Mouse (Mus musculus) neural tube, embryonic 11.5 days (tissue): ENCODE results near the gene Hmcn2. TPM values are rescaled to one million over a fixed set of nuclear protein-coding genes. Genes with fewer than 3 reads are reported as not detected.

Experiments used
- ATAC-seq: fragments of 200-750 bp; cut with Nextera tagmentation; 2 replicates; pipeline ENCODE4 v1.8.0; 2017; ENCODE audit warnings: moderate number of reproducible peaks, mild to moderate bottlenecking, moderate TSS enrichment, moderate library complexity; ENCODE audit not compliant: insufficient read depth, low FRiP score, low TSS enrichment
- DNase-seq: peaks from one replicate; pipeline ENCODE4 v3.0.0-alpha.2; 2015; ENCODE audit warnings: low spot score
- H3K27ac ChIP-seq: fragments of 300-500 bp; sonication (generic); 2 replicates; pipeline ENCODE4 v1.5.1; 2014; ENCODE audit warnings: low read depth, mild to moderate bottlenecking, low read length
- H3K27me3 ChIP-seq: fragments of 300-500 bp; sonication (generic); 2 replicates; pipeline ENCODE4 v1.6.1; 2014; ENCODE audit warnings: mild to moderate bottlenecking, low read length, mixed read lengths; ENCODE audit not compliant: control insufficient read depth, insufficient read depth
- H3K36me3 ChIP-seq: fragments of 300-500 bp; sonication (generic); 2 replicates; pipeline ENCODE4 v1.6.1; 2014; ENCODE audit warnings: mild to moderate bottlenecking, low read length, moderate library complexity, mixed read lengths; ENCODE audit not compliant: control insufficient read depth, insufficient read depth
- H3K4me1 ChIP-seq: fragments of 300-500 bp; sonication (generic); 2 replicates; pipeline ENCODE4 v1.6.1; 2014; ENCODE audit warnings: low read length, mixed read lengths; ENCODE audit not compliant: control insufficient read depth, insufficient read depth
- H3K4me2 ChIP-seq: fragments of 300-500 bp; sonication (generic); 2 replicates; pipeline ENCODE4 v1.6.1; 2014; ENCODE audit warnings: low read depth, mild to moderate bottlenecking, moderate library complexity
- H3K4me3 ChIP-seq: fragments of 300-500 bp; sonication (generic); 2 replicates; pipeline ENCODE4 v1.5.1; 2014; ENCODE audit warnings: low read depth, low read length
- H3K9ac ChIP-seq: fragments of 300-500 bp; sonication (generic); 2 replicates; pipeline ENCODE4 v1.6.1; 2014; ENCODE audit warnings: mild to moderate bottlenecking, low read length
- H3K9me3 ChIP-seq: fragments of 300-500 bp; sonication (generic); 2 replicates; pipeline ENCODE4 v1.6.1; 2016; ENCODE audit warnings: low read length; ENCODE audit not compliant: control insufficient read depth
- WGBS: fragments of 180-500 bp; shearing (Covaris S2); extraction: QIAGEN DNeasy Blood & Tissue Kit; methylation state at CpG from one replicate; pipeline ENCODE4 v1.1.7; 2014; 5-methylcytosine and 5-hydroxymethylcytosine counted together
- polyA plus RNA-seq: library from polyadenylated mRNA; unstranded; fragments of >200 nt; fragmentation: Nextera tagmentation; extraction: Ambion mirVana; gene quantifications from 2 replicates; pipeline ENCODE4 v1.2.1, GENCODE M21; 2014

Gene Hmcn2
- polyA plus RNA-seq, 1 experiment from 2014 or later = 0.17 TPM

- no peaks in the 10 kb centered on the region; the same call in 1 of the 2 replicates for H3K4me1 ChIP-seq
- H3K27ac ChIP-seq = no peak overlapping the region
- no peak for ATAC-seq
- no peaks in the 10 kb centered on the region for H3K36me3 ChIP-seq
- no peak overlapping the region for H3K4me2 ChIP-seq
- H3K9ac ChIP-seq = no peak overlapping the region
- 30% methylated on average over 2 of the region's 2 CpGs for whole genome bisulfite sequencing
- no peak overlapping the region for H3K4me3 ChIP-seq
- H3K27me3 ChIP-seq = peaks cover 34% of the 10 kb centered on the region
- no peaks in the 10 kb centered on the region for H3K9me3 ChIP-seq
- no peak for DNase-seq
Observed at GRCm38 (mm10) chr2:31318162-31318561, 3.9 kb downstream of the Hmcn2 start.

GRCm38 (mm10) chr2:31319200-31319599, 5.0 kb downstream of the Hmcn2 start:
- Histone ChIP-seq H3K4me1 (no peaks in the 10 kb centered on the region; the same call in 1 of the 2 replicates), H3K9me3 (no peaks in the 10 kb centered on the region), H3K9ac (no peak overlapping the region), H3K4me2 (no peak overlapping the region), H3K4me3 (no peak overlapping the region), H3K27me3 (peaks cover 23% of the 10 kb centered on the region), H3K36me3 (no peaks in the 10 kb centered on the region), H3K27ac (no peak overlapping the region)
- DNase-seq = no peak
- no peak for ATAC-seq
- 75% methylated on average over 2 of the region's 2 CpGs for WGBS

- Histone ChIP-seq H3K27me3 (no peaks in the 10 kb centered on the region), H3K4me3 (no peak overlapping the region), H3K4me1 (no peaks in the 10 kb centered on the region), H3K4me2 (no peak overlapping the region), H3K9me3 (no peaks in the 10 kb centered on the region), H3K9ac (no peak overlapping the region), H3K36me3 (no peaks in the 10 kb centered on the region), H3K27ac (no peak overlapping the region)
- ATAC-seq = no peak
- no peak for DNase-seq
- WGBS = 50% methylated on average over 10 of the region's 10 CpGs
Observed at GRCm38 (mm10) chr2:31327186-31327585, 13.0 kb downstream of the Hmcn2 start.

- Histone ChIP-seq H3K27me3 (no peaks in the 10 kb centered on the region), H3K4me1 (no peaks in the 10 kb centered on the region), H3K27ac (no peak overlapping the region), H3K9me3 (no peaks in the 10 kb centered on the region), H3K4me2 (no peak overlapping the region), H3K36me3 (no peaks in the 10 kb centered on the region), H3K4me3 (no peak overlapping the region), H3K9ac (no peak overlapping the region)
- no peak for DNase-seq
- no peak for ATAC-seq
- WGBS = 51% methylated on average over 12 of the region's 12 CpGs
Observed at GRCm38 (mm10) chr2:31337706-31338330, 23.6 kb downstream of the Hmcn2 start.

- ATAC-seq = no peak
- H3K4me3 ChIP-seq = no peak overlapping the region
Observed at GRCm38 (mm10) chr2:31339826-31340225, 25.6 kb downstream of the Hmcn2 start.

GRCm38 (mm10) chr2:31341726-31342535, 27.7 kb downstream of the Hmcn2 start:
- no peak overlapping the region for H3K4me3 ChIP-seq
- H3K9me3 ChIP-seq = no peaks in the 10 kb centered on the region
- no peaks in the 10 kb centered on the region for H3K27me3 ChIP-seq
- no peak for ATAC-seq
- WGBS = 80% methylated on average over 8 of the region's 8 CpGs
- no peaks in the 10 kb centered on the region for H3K36me3 ChIP-seq
- H3K27ac ChIP-seq = no peak overlapping the region
- DNase-seq = no peak
- no peak overlapping the region for H3K4me2 ChIP-seq
- no peaks in the 10 kb centered on the region for H3K4me1 ChIP-seq
- H3K9ac ChIP-seq = no peak overlapping the region

More at GRCm38 (mm10) chr2:31339826-31340225, 25.6 kb downstream of the Hmcn2 start:
- Histone ChIP-seq H3K27ac (no peak overlapping the region), H3K9me3 (no peaks in the 10 kb centered on the region), H3K9ac (no peak overlapping the region), H3K36me3 (no peaks in the 10 kb centered on the region), H3K27me3 (no peaks in the 10 kb centered on the region), H3K4me2 (no peak overlapping the region), H3K4me1 (no peaks in the 10 kb centered on the region)
- peak; percentile 35 for DNase-seq
- WGBS = 48% methylated on average over 9 of the region's 9 CpGs

DNA sequence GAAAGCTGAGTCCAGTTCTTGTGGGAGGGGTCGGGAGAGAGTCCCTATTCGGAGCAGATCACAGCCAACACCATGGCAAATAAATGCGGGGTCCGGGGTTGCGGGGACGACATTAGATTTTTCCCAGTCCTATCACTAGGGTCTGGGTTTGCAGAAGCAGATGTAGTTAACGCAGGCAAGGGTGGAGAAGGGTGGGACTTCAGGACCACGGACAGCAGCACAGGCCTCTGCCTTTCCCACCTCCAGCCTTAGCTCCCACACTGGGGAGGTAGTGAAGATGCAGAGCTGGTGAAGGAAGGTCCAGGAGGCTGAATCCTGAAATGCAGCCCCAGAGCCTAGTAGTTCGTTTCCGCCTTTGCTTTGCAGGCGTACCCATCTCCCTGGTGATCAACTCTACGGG, 31.9 kb downstream of the Hmcn2 start:
- ATAC-seq = no peak
- 38% methylated on average over 12 of the region's 12 CpGs for WGBS
- no peak overlapping the region for H3K4me2 ChIP-seq
- no peak overlapping the region for H3K9ac ChIP-seq
- H3K36me3 ChIP-seq = no peaks in the 10 kb centered on the region
- H3K9me3 ChIP-seq = no peaks in the 10 kb centered on the region
- no peaks in the 10 kb centered on the region for H3K27me3 ChIP-seq
- H3K4me1 ChIP-seq = no peaks in the 10 kb centered on the region
- DNase-seq = peak; percentile 67
- H3K4me3 ChIP-seq = no peak overlapping the region
- H3K27ac ChIP-seq = no peak overlapping the region

DNA sequence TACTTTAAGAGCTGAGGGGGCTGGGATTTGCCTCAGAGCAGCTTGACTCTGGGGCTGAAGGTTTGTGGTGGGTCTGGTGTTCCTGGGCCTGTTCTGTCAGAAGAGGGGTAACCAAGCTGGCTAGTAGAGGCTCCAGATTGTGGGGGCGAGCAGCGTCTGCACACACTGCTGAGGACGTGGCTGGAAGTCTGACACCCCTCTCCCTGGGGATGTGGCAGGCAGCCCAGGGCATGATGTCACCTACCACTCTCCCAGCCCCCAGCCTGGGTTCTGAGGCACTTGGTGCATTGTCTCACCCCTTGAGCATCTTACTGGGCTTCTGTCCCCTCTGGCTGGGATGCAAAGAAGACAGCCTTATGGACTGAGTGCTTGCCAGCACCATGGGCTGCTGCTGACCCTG, 34.2 kb downstream of the Hmcn2 start:
- H3K4me2 ChIP-seq = no peak overlapping the region
- no peak overlapping the region for H3K27ac ChIP-seq
- no peak overlapping the region for H3K9ac ChIP-seq
- no peak overlapping the region for H3K4me3 ChIP-seq
- H3K4me1 ChIP-seq = no peaks in the 10 kb centered on the region
- H3K9me3 ChIP-seq = no peaks in the 10 kb centered on the region
- no peak for ATAC-seq
- no peak for DNase-seq
- no peaks in the 10 kb centered on the region for H3K27me3 ChIP-seq
- WGBS = 69% methylated on average over 3 of the region's 3 CpGs
- H3K36me3 ChIP-seq = no peaks in the 10 kb centered on the region

DNA sequence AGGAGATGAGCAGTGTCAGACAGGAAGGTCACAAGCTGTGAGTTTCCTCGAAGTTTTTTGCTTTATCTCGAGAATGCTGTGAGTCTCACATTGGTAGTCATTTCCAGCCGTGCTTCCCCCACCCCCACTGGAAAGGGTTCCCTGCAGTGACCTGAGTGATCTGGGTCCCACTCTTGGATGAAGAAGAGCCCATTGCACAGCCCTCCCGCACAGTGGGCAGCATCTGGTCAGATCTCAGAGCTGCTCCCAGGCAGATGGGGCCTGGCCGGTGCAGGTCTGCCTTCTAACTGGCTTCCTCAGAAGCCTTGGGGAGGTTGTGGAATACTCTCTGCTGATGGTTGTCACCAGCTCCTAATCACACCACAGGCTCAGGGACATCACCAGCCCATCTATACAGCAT, 34.6 kb downstream of the Hmcn2 start:
- no peak overlapping the region for H3K4me3 ChIP-seq
- no peaks in the 10 kb centered on the region for H3K4me1 ChIP-seq
- 78% methylated on average over 5 of the region's 5 CpGs for WGBS
- no peak overlapping the region for H3K27ac ChIP-seq
- no peak overlapping the region for H3K9ac ChIP-seq
- H3K4me2 ChIP-seq = no peak overlapping the region
- H3K36me3 ChIP-seq = no peaks in the 10 kb centered on the region
- no peak for DNase-seq
- no peaks in the 10 kb centered on the region for H3K9me3 ChIP-seq
- H3K27me3 ChIP-seq = no peaks in the 10 kb centered on the region
- ATAC-seq = no peak
